Mouse (Mus musculus): ENCODE measurements around the gene Spaar. TPM values are rescaled to one million over a fixed set of nuclear protein-coding genes. Genes with fewer than 3 reads are reported as not detected.
A peak's percentile ranks its signal among the peaks of the same experiment; 100 is the strongest.

Spaar gene
- total RNA-seq, 2 experiments from 2014 or later: 0.39 to 0.40 TPM

DNA sequence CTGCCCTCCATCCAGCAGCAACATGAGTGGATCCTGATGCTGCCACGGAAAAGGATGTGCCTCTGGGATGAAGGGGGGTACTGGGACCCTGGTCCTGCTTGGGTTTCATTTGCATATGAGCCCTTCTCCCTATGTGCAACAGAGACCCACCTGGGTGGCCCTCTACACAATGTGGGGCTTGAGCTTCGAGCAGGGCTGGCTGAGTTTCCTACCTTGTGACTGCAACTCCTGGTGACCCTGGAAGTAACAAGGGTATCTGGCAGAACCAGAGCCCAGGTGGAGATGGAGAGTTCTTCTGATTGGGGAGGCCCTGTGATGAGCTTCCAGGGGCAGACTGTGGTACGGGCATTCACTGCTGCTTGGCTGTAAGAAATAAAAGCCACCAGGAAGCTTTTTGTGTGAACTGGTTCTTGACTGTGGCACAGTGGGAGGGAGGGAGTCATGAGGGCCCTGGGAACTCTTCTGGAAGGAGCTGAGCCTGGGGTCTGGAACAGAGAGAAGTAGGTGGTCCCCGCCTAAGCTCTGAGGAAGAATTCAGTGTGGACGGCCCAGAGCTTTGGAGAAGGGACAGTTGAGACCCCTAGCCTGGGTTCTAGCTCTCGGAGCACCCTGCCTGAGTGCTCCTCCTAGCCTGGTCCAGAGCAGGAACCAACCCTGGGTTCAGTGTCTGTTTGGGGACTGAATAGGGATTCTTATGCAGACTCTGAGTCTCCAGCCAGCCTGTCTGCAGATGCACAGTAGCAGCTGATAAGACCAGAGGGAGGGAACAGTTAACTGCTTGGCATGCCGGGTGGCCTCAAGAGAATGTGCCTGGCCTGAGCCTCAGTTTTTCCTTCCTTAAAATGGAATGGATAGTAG is 1.9 kb upstream of the Spaar start:
- no peak for DNase-seq (ENCODE audit: low spot score in 2 of 2)

DNA sequence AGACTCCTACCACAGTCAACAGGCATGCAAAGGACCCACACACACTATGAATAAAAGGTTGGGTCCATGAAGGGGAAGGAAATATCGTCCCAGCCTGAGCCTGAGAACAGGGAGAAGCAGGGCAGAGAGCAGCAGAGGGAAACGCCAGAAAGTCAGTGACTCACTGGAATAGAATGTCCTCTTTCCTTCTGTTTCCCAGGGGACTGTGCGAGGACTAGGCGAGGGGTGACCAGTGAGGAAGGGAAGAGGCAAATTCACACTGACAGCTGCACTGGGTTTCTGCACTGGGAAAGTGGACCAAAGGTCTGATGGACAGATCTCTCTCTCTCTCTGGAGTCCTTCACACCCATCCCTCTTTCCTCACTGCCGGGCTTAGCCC is 1.3 kb upstream of the Spaar start:
- DNase-seq (ENCODE audit: low spot score in 2 of 2): no peak

DNA sequence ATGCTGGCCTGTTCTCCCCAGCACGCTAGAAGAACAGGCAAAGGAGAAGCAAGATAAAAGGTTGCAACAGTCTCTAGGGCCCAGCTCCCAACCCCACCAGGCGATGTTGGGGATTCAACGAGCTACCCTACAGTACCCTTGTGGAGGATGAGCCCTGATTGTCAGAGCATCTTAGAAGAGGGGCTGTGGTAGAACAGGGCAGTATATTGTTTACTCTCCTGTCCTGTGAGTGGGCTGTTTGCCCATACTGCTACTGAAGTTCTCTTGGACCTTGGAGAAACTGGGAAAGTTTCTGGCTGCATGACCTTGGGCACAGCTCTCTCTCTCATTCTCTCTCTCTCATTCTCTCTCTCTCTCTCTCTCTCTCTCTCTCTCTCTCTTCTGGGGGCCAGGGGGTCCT is 708 bp upstream of the Spaar start:
- no peak for DNase-seq (ENCODE audit: low spot score in 2 of 2)

DNA sequence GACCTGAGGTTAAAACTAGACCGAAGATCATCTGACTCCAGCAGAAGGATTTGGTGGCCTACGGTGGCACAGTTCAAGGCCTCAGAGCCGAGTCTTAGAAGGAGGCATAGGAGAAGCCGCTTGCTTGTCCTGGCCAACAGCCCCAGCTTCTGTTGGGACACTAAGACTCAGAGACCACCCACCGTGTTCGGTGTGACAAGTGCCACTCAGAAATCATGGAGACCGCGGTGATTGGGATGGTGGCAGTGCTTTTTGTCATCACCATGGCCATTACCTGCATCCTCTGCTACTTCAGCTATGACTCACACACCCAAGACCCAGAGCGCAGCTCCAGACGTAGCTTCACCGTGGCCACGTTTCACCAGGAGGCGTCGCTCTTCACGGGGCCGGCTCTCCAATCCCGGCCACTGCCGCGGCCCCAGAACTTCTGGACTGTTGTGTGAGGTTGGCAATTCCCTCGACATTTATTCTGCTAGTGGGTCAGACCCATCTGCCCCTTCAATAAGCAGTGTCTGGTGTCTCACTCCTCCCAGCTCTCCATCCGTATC is 990 bp downstream of the Spaar start:
- no peak for DNase-seq (ENCODE audit: low spot score in 2 of 2)

DNA sequence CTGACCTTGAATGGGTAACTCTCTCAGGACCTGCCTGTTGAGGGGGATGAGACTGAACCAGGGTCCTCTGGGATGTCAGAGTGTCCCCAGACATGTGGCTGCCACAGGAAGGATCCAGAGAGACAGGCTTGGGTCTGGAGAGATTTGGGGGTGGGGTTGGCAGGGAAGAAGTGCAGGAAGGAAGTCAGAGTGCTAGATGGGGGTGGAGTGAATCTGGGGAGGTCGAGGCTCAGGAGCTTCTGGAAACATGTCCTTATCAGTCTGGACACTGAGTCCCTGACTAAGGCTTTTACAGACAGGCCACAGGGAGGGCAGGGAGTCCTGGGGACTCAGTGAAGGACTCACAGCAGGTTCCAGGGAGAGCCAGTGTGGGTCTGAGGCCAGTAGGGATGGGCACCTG is 2.3 kb downstream of the Spaar start:
- DNase-seq (ENCODE audit: low spot score in 2 of 2): no peak

DNA sequence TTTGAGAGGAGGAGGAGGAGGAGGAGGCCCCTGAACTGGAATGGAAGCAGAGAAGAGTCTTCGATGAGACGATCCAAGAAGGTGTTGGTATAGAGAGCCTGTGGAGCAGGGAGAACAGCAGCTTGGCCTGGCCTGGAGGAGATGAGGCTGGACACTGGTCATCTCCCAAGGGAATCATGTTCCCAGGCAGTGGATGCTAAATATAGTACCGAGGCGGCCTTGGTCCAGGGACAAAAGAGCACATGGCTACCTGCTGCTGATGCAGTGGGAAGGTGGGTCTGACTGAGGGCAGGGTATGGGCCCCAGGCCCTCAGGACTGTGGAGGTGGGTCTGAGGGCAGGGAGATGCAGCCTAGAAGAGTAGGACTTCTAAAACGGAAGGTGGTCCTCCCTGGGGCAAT is 3.4 kb downstream of the Spaar start:
- DNase-seq (ENCODE audit: low spot score in 2 of 2): no peak

DNA sequence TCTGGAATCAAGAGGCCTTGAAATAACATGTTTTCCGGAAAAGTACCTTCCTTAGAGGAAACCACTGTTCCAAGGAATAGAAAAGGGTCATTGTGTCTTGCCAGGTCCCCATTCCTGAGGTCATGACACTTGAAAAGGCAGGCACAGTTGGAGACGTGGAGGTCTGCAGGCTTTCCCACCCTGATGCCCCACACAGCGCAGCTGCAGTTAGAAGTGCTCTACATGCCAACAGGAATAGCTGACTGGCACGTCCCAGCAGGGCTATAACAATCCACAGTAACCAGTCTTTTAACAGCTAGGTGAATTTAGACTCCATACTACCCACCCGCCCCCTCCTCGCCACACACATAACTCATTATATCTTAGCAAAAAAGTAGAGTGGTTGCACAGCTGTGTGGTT is 7.3 kb downstream of the Spaar start:
- no peak for DNase-seq (ENCODE audit: low spot score in 2 of 2)

DNA sequence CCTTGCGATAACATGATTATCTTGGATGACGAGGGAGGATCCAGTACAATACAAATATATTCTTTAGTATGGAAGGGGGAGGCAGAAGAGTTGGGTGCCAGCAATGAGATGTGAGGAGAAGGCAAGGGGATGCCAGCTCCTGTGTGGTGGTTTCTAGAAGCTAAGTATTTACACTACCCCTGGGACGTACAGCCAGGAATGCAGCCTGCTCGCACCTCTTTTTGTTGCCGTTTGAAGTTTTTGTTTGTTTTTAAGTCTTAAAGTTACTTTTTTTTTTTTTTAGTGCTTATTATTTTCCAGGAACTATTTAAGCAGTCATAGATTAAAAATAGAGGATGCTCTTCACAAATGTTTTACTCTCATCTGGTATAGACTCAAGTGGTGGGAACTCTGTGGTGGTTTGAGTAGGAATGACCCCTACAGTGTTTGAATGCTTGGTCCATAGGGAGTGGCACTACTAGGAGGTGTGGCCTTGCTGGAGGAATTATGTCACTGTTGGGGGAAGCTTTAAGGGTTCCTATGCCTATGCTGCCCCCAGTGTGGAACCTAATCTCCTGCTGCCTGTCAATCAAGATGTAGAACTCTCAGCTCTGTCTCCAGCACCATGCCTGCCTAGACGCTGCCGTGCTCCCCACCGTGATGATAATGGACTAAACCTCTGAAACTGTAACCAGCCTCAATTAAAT is 9.3 kb downstream of the Spaar start:
- no peak for DNase-seq (ENCODE audit: low spot score in 2 of 2)

DNA sequence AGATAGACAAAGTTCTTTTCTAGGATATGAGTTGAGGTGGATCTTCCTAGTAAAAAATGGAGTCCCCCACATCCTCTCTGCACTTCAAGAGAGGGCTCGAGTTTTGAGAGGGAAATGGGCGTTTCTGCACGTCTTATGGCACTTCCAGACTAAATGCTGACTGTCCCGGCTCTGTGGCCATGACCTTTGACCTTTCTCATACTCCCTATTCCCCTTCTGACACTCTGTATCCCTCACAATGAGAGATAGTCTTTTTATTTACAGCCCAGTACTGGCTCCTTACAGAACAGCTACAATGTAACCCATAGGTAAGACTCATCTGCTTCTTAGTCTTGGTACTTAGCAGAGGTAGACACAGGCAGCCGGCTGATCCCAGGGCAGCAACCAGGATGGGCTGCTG is 11.7 kb downstream of the Spaar start:
- DNase-seq (ENCODE audit: low spot score in 2 of 2): no peak

DNA sequence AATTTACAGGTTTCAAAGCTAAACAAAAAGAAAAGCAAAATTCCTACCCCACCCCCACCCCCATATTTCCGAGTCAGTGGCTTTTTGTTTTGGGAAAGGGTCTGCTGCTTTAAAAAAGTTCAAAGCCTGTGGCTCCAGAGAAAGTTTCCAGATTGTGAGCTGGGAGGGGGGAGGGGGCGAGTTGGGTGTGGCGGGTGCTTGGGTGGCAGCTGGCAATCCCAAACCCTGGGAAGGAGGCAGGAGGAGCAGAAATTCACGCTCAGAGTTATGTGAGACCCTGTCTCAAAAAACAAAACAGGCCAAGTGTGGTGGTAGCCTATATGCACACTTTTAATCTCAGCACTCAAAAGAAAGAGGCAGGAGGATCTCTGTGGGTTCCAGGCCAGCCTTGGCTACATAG is 12.8 kb downstream of the Spaar start:
- DNase-seq (ENCODE audit: low spot score in 2 of 2): no peak

DNA sequence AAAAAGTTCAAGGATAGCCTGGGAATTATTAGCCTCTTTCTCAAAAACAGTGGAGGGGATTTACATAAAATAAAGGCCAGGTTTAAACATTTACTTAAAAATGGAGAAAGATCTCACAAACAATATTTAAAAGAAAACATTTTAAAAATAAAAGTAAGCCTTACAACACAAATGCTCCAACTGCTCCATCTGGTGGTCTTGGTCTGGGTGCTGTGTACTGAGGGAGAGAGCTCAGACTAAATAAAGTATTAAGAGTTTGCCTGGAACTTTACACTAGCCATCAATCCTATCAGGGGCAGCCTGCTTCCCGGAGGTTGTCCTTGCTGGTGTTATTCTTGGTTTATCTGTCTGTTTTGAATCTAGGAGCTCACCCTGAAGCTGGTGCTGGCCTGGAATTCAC is 13.3 kb downstream of the Spaar start:
- DNase-seq (ENCODE audit: low spot score in 2 of 2): no peak

DNA sequence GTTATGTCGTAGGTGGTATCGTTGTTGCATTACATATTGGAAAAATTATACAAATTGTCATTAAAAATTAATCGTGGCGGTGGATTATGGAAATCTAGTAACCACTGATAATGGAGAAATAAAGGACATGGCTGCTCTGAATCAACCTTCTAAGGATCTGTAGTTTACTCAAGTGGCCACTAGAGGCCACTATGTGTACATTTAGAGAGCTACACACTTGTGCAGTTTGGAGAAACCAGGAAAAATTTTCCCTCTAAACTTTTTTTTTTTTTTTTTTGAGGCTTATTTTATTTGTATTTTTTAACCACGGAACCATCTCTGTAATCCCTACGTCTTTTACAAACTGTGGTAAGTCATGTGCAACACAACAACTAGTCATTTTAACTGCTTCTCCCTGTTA is 15.4 kb downstream of the Spaar start:
- DNase-seq (ENCODE audit: low spot score in 2 of 2): no peak

DNA sequence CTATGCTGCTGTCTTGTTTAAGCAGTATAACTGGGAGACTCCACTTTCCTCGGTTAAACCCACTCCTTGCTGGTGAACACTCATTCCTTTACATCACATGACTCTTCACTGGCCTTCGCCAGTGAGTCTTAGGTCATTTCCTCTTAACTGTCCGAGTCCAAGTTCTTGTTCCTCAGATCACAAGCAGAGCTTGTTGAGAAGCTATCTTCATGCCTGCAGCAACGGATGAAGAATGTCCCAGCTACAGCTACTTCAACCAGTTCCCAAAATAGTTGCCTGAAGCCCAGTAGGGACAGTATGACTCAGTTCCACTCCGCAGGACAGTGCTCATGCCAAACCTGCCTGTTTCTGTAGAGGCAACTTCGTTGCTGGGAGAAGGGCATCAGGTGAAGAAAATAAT is 27.4 kb downstream of the Spaar start:
- DNase-seq (ENCODE audit: low spot score in 2 of 2): no peak

DNA sequence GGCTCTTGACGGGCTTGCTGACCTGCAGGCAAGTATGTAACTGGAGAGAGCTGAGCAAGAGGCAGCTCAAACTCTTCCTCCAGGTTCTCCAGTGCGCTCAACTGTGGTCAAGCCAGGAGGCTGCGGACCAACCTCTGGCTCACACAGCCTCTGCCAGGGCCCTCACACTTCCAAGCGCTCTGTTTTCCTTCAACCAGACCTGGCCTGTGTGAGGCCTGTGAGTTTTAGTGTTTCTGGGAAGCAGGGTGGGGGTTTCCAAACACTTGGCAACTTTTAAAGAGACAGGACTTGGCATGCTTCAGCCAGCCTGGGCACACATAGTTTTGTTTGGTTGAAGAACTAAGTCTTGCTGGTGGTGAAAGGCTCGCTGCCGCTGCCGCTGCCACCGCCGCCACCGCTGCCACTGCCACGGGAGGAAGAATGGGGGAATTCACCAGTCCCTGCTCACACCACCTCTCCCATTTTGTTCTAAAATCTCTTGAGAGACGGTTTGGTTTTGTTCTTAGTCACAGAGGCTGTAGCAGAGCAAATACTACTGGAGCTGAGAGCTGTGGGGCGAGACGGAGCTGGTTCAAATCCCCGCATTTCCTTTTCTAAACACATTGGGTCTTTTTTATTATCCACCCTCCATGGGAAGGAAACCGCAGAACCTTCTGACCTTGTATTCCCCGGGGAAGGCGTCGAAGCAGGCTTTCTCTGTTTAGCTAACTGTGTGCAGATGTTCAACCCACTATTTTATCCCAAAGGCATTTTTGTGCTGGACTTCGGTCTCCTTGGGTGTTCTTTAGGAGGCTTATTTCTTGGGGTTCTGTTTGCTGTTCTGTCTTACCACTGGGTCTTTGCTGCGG is 30.0 kb downstream of the Spaar start:
- peak; percentile 24 to 43 for DNase-seq (ENCODE audit: low spot score in 2 of 2)

DNA sequence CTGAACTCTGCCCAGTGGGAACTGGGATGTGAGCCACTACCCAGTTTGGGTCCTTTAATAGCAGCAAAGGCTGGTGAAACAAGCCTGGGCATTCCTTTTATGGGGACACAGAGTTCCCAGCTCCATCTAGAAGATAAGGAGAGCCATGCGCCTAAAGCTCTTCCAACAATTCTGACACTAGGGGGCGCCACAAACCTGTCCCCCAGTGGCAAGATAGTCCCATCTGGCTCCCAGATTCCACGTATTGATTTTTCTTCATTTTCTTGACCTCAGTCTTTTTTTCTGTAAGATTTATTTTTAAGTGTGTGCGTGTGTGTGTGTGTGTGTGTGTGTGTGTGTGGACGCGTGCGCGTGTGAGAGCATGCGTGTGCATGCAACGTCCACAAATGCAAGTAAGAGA is 30.6 kb downstream of the Spaar start:
- peak; percentile 42 for DNase-seq (ENCODE audit: low spot score in 2 of 2)

DNA sequence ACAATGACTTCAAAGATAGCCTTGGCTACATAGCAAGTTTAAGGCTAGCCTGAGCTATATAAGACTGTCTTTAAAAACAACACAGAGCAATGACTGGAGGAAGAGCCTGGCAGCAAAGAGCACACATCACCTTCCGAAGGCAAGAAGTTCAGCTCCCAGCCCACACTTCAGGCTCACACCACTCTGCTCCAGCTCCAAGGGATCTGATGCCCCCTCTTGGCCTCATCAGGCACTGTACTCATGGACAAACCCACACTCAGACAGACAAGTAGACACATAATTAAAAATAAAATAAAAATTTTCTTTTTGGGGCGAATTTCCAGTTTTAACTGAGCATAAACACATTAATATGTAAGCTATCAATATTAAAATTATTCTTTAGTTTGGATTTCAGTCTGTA is 31.5 kb downstream of the Spaar start:
- DNase-seq (ENCODE audit: low spot score in 2 of 2): no peak

DNA sequence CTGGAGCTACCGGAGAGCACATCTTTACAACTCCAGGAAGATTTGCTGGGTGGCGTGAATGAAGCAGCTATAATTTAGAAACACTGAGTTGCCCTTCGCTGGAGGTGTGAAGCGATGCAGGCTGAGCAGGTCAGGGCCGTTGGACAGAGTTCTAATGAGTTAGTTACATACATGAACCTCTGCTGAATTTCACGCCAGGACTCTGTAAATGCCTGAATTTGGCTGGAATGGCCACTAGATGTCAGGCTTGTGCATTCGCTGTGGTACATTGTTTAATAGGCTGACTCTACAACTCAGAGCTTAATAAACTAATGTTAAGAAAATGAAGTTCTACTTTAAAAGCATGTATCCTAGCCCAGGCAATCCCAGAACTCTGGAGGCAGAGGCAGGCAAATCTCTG is 33.6 kb downstream of the Spaar start:
- DNase-seq (ENCODE audit: low spot score in 2 of 2): peak; percentile 60 to 75

DNA sequence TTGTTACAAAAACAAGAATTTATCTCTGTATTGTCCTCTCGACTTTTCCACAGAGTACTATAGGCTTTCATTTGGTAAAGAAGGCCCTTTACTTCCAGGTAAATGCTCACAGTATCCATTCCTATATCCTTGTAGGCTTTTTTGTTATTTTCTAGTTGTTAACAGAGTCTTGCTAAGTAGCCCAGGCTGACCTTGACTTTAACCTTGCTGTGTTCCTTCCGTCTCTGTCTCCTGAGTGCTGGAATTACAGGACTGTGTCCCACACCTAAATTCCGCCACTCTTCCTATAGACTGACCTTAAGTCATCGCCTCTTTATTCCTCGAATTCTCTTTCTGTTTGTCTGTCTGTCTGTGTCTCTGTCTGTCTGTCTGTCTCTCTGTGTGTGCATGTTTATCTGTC is 38.5 kb downstream of the Spaar start:
- no peak for DNase-seq (ENCODE audit: low spot score in 2 of 2)

DNA sequence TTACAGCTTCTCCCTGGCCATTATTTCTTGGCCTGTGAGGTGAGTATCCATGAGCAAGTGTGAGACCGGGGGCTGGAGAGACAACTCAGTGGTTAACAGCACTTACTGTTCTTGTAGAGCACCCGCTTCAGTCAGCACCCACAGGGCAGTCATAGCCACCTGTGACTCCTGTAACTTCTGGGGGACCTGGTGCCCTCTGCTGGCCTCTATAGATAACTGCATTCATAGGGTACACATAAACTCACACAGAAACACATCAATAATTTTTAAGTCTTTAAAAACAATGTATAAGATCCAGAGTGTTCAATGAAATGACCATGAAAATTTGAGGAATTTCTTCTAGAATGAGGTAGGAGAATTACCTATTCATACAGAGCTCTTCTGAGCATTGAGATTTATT is 39.5 kb downstream of the Spaar start:
- DNase-seq (ENCODE audit: low spot score in 2 of 2): no peak

DNA sequence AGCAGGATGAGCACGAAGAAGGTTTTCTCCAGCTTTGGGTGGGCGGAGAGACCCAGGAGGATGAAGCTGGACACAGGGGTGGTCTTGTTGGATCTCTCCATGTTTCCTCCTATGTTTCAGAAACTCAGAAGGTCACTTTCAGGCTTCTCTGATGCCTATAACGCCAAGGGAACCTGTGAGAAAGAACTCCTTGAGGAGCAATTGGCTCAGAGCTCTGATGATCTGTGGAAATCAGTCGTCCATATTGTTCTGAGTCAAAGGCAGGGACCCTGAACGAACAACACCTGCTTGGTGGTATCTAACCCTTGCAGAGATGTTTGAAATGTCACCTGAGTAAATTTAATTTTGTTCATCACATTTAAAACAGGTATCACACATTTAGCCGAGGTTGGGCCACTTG is 41.1 kb downstream of the Spaar start, which contains the start of gene Olfr159:
Gene Olfr159 (minus strand): TSS at position 101 of the 400 bp plus-strand sequence.
- DNase-seq (ENCODE audit: low spot score in 2 of 2): no peak

DNA sequence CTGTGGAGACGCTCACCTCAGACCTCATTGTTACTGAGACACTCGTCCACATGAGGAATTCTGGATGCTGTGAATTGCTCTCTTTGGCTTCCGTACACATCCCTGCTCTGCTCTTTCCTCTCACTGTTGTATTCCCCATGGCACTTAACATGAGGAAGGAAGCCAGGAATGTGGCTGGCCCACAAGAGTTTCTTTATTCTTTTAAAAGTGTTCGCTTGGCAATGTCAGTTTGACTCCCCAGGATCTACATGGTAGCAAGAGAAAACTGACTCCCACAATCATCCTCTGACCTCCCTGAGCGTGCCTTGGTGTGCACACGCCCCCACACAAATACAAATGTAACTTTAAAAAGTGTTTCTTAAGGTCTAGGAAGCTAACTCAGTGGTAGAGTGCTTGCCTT is 41.8 kb downstream of the Spaar start:
- DNase-seq (ENCODE audit: low spot score in 2 of 2): no peak

DNA sequence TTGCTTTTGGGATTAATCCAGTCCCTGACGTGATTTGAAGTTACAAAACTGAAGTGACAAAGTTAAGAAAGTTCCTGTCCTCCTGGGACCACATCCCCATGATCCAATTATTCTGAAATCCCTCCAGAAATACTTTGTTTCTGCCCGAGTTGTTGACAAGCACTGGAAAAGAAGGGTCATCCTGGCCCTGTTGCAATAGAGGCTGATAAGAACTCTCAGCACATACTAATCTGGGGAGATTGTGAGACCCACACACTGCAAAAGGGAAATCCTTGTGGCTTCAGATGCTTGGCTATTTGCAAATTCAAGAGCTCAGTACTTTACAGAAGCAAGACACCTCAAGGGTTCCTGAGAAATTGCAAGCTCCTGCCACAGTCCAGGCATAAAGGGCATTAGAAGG is 42.5 kb downstream of the Spaar start:
- no peak for DNase-seq (ENCODE audit: low spot score in 2 of 2)
